Comparison of ENCODE assay signal across 8 mouse cellular contexts in genomic region chr17:27511865-27512618, GRCm38 (mm10). TPM values are rescaled to one million over a fixed set of nuclear protein-coding genes. Genes with fewer than 3 reads are reported as not detected.
A peak's percentile ranks its signal among the peaks of the same experiment; 100 is the strongest.
DNase-seq lines count a peak whose midpoint lies in the region; ATAC-seq and TF ChIP-seq lines count a peak whose summit lies in the region.
"Had no signal": no experiment of that assay in that cellular context is flagged by ENCODE, and none has a peak within 500 bp of the region (broad histone marks: within the 10 kb centered on the region; RNA-seq: fewer than 3 reads in every experiment).

No protein-coding gene starts in this region.

- WGBS in forebrain, embryonic 13.5 days = under 1% methylated on average over 62 of the region's 64 CpGs
- 2% methylated on average over 63 of the region's 64 CpGs for WGBS in liver, embryonic 15.5 days (ENCODE audit: insufficient replicate concordance)
- WGBS in stomach, embryonic 15.5 days = 1% methylated on average over 60 of the region's 64 CpGs

- H3K9me3 ChIP-seq in forebrain, embryonic 13.5 days (replicated peaks) = no peaks in the 10 kb centered on the region
- H3K9me3 ChIP-seq in liver, embryonic 15.5 days (replicated peaks) = no peaks in the 10 kb centered on the region
- no peaks in the 10 kb centered on the region for H3K9me3 ChIP-seq in stomach, embryonic 15.5 days

- peak; percentile 24 for ATAC-seq in forebrain, embryonic 13.5 days
- ATAC-seq in liver, embryonic 15.5 days (ENCODE audit: insufficient read depth) = no peak
- ATAC-seq in stomach, embryonic 15.5 days (ENCODE audit: insufficient read depth, low FRiP score, low read depth) = no peak

- H3K4me2 ChIP-seq in forebrain, embryonic 13.5 days = peak overlapping the region; percentile 96
- peak overlapping the region; percentile 70 for H3K4me2 ChIP-seq in liver, embryonic 15.5 days
- H3K4me2 ChIP-seq in stomach, embryonic 15.5 days = peak overlapping the region; percentile 99

- peak overlapping the region; percentile 58 for H3K4me3 ChIP-seq in layer of hippocampus, adult 2 months
- peak overlapping the region; percentile 58 for H3K4me3 ChIP-seq in forebrain, embryonic 13.5 days
- peak overlapping the region; percentile 44 for H3K4me3 ChIP-seq in liver, embryonic 15.5 days (replicated peaks)
- H3K4me3 ChIP-seq in stomach, embryonic 15.5 days (replicated peaks) = peak overlapping the region; percentile 52

- peak; percentile 14; the same call in 1 of the 2 replicates for TF ChIP-seq CTCF in layer of hippocampus, adult 2 months (conservative IDR thresholded peaks at IDR 0.05)

- peak overlapping the region; percentile 75 for H3K9ac ChIP-seq in forebrain, embryonic 13.5 days
- H3K9ac ChIP-seq in liver, embryonic 15.5 days = no peak overlapping the region
- no peak overlapping the region for H3K9ac ChIP-seq in stomach, embryonic 15.5 days

- peak overlapping the region; percentile 20; the same call in 1 of the 2 replicates for H3K27ac ChIP-seq in layer of hippocampus, adult 2 months
- H3K27ac ChIP-seq in forebrain, embryonic 13.5 days = no peak overlapping the region
- no peak overlapping the region for H3K27ac ChIP-seq in liver, embryonic 15.5 days (replicated peaks)
- no peak overlapping the region for H3K27ac ChIP-seq in stomach, embryonic 15.5 days

- H3K27me3 ChIP-seq in forebrain, embryonic 13.5 days = peaks cover 89% of the 10 kb centered on the region
- peaks cover 94% of the 10 kb centered on the region for H3K27me3 ChIP-seq in liver, embryonic 15.5 days
- H3K27me3 ChIP-seq in stomach, embryonic 15.5 days (replicated peaks) = peaks cover 76% of the 10 kb centered on the region

- DNase-seq in layer of hippocampus, adult 2 months (ENCODE audit: low spot score in 2 of 2) = no peak
- no peak for DNase-seq in layer of hippocampus, adult 8-10 months (ENCODE audit: low spot score in 2 of 2)
- DNase-seq in cerebellum, adult 8-10 months = peak; percentile 79
- DNase-seq in adrenal gland, postnatal 14 days = no peak

- peaks cover 37% of the 10 kb centered on the region for H3K4me1 ChIP-seq in forebrain, embryonic 13.5 days
- H3K4me1 ChIP-seq in liver, embryonic 15.5 days (replicated peaks) = peaks cover 12% of the 10 kb centered on the region
- H3K4me1 ChIP-seq in stomach, embryonic 15.5 days = peaks cover 14% of the 10 kb centered on the region; the same call in 1 of the 2 replicates

- H3K36me3 ChIP-seq in forebrain, embryonic 13.5 days (ENCODE audit: poor library complexity, severe bottlenecking) = no peaks in the 10 kb centered on the region
- H3K36me3 ChIP-seq in liver, embryonic 15.5 days (replicated peaks) = no peaks in the 10 kb centered on the region
- H3K36me3 ChIP-seq in stomach, embryonic 15.5 days = no peaks in the 10 kb centered on the region

RNA-seq across cellular contexts. Expression of gene Grm4, which starts 9.2 kb away (rescaled TPM):
- total RNA-seq in layer of hippocampus, adult 2 months (2021) = 1 to 10 TPM; 7.9 to 9.6 TPM
- 10 to 100 TPM in 3 of 4 experiments, 1 to 10 TPM in 1; 9.9 to 13.0 (median 12.6) TPM for total RNA-seq in layer of hippocampus, adult 8-10 months (2022)
- 2.2 and 2.4 TPM in 2 replicates for polyA plus RNA-seq in forebrain, embryonic 13.5 days (2015; fragmentation: Nextera tagmentation; extraction: Ambion mirVana)
- polyA plus RNA-seq in liver, embryonic 15.5 days (2015; fragmentation: Nextera tagmentation; extraction: Ambion mirVana) = 0.02 TPM in 1 of 2 replicates, not detected in the other
- 0.15 and 0.35 TPM in 2 replicates for polyA plus RNA-seq in stomach, embryonic 15.5 days (2015; fragmentation: Nextera tagmentation; extraction: Ambion mirVana)
- 3.9 and 4.5 TPM in 2 replicates for total RNA-seq in adrenal gland, postnatal 14 days (2021)
- total RNA-seq: neutrophil, adult 5-6 weeks had no signal

RNA-seq across cellular contexts. Expression of gene Hmga1, which starts 44.3 kb away (rescaled TPM):
- total RNA-seq in layer of hippocampus, adult 2 months (2021) = 10 to 100 TPM; 30.5 to 38.2 TPM
- total RNA-seq in layer of hippocampus, adult 8-10 months (2022) = 10 to 100 TPM; 30.4 to 39.8 (median 36.1) TPM
- polyA plus RNA-seq in forebrain, embryonic 13.5 days (2015; fragmentation: Nextera tagmentation; extraction: Ambion mirVana) = 147 and 165 TPM in 2 replicates
- polyA plus RNA-seq in liver, embryonic 15.5 days (2015; fragmentation: Nextera tagmentation; extraction: Ambion mirVana) = 131 and 132 TPM in 2 replicates
- polyA plus RNA-seq in stomach, embryonic 15.5 days (2015; fragmentation: Nextera tagmentation; extraction: Ambion mirVana) = 193 and 215 TPM in 2 replicates
- 17.4 and 27.0 TPM in 2 replicates for total RNA-seq in adrenal gland, postnatal 14 days (2021)

RNA-seq across cellular contexts. Expression of gene AI413582, which starts 53.5 kb away (rescaled TPM):
- 10 to 100 TPM; 61.6 to 66.1 TPM for total RNA-seq in layer of hippocampus, adult 2 months (2021)
- total RNA-seq in layer of hippocampus, adult 8-10 months (2022) = 10 to 100 TPM; 61.9 to 71.6 (median 65.0) TPM
- polyA plus RNA-seq in forebrain, embryonic 13.5 days (2015; fragmentation: Nextera tagmentation; extraction: Ambion mirVana) = 22.2 and 25.2 TPM in 2 replicates
- 12.3 and 13.9 TPM in 2 replicates for polyA plus RNA-seq in liver, embryonic 15.5 days (2015; fragmentation: Nextera tagmentation; extraction: Ambion mirVana)
- 23.6 and 33.1 TPM in 2 replicates for polyA plus RNA-seq in stomach, embryonic 15.5 days (2015; fragmentation: Nextera tagmentation; extraction: Ambion mirVana)
- total RNA-seq in adrenal gland, postnatal 14 days (2021) = 10.9 and 19.7 TPM in 2 replicates
